9 mouse cellular contexts compared by ENCODE assay signal in the genomic region with DNA sequence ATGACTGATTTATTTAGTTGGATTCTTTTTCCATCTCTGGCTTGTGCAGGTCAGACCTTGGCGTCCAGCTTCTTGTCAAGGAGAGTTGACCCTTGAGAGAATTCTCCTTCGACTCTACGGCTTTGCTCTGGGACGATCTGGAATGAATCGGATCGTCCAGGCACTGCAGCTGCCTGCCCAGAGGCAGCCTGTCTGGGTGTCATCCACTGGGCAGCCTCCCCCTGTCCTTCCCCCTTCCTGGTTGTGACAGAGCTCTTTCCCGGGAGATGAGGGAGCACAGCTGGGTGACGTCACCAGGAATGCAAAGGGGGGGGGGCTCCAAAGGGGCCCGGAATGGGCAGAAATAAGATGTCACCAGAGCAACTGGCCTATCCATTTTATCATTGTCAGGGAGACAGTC.
DNase-seq lines count a peak whose midpoint lies in the region; ATAC-seq lines count a peak whose summit lies in the region.
"Had no signal": no experiment of that assay in that cellular context is flagged by ENCODE, and none has a peak within 500 bp of the region (broad histone marks: within the 10 kb centered on the region; RNA-seq: fewer than 3 reads in every experiment).

No protein-coding gene starts in this region.

- H3K4me1 ChIP-seq in embryonic facial prominence, embryonic 12.5 days: peaks cover 19% of the 10 kb centered on the region
- H3K4me1 ChIP-seq: megakaryocyte, embryonic 14.5 days had no signal

- H3K36me3 ChIP-seq in embryonic facial prominence, embryonic 12.5 days: no peaks in the 10 kb centered on the region

- DNase-seq in heart, postnatal 4 days: peak; percentile 16
- DNase-seq in heart, postnatal 25 days (ENCODE audit: low spot score): no peak
- peak; percentile 47 for DNase-seq in ZHBTc4 (ENCODE audit: low read depth, low spot score)
- DNase-seq in lung, postnatal 4 days: peak; percentile 37 to 75
- DNase-seq in natural killer cell, adult 2 months (ENCODE audit: low spot score in 2 of 2): no peak

- no peak for ATAC-seq in embryonic facial prominence, embryonic 12.5 days (ENCODE audit: insufficient number of reproducible peaks, insufficient read depth, low FRiP score, low TSS enrichment)
- no peak for ATAC-seq in erythroid progenitor cell, adult 5-6 weeks (replicated peaks; ENCODE audit: low FRiP score, poor library complexity, severe bottlenecking)
- ATAC-seq: inflammation-experienced regulatory T-cells, adult 6 months had no signal

- H3K4me3 ChIP-seq in embryonic facial prominence, embryonic 12.5 days: 0 out of 2 replicates have a peak overlapping the region, but pooled peaks have one; percentile 10
- H3K4me3 ChIP-seq: megakaryocyte, embryonic 14.5 days had no signal

- no peaks in the 10 kb centered on the region for H3K9me3 ChIP-seq in embryonic facial prominence, embryonic 12.5 days
- H3K9me3 ChIP-seq: megakaryocyte, embryonic 14.5 days had no signal

- no peaks in the 10 kb centered on the region for H3K27me3 ChIP-seq in embryonic facial prominence, embryonic 12.5 days

- intact Hi-C loops in heart, postnatal 25 days (cut with DNase I): no loop called here

- no peak overlapping the region for H3K9ac ChIP-seq in embryonic facial prominence, embryonic 12.5 days

- peak overlapping the region; percentile 65; the same call in 1 of the 2 replicates for H3K27ac ChIP-seq in embryonic facial prominence, embryonic 12.5 days

- WGBS in embryonic facial prominence, embryonic 12.5 days: under 1% methylated on average over 9 of the region's 9 CpGs

- peak overlapping the region; percentile 40 for H3K4me2 ChIP-seq in embryonic facial prominence, embryonic 12.5 days (replicated peaks)

Comparison
In these comparisons a context has a peak if more than half of its experiments do, and no peak if none do; other contexts are left out.
1. DNase-seq: peak in heart, postnatal 4 days (single experiment), ZHBTc4 (single experiment) and lung, postnatal 4 days (2 of 2); none in heart, postnatal 25 days (single experiment) and natural killer cell, adult 2 months (0 of 2).